In the genomic region with DNA sequence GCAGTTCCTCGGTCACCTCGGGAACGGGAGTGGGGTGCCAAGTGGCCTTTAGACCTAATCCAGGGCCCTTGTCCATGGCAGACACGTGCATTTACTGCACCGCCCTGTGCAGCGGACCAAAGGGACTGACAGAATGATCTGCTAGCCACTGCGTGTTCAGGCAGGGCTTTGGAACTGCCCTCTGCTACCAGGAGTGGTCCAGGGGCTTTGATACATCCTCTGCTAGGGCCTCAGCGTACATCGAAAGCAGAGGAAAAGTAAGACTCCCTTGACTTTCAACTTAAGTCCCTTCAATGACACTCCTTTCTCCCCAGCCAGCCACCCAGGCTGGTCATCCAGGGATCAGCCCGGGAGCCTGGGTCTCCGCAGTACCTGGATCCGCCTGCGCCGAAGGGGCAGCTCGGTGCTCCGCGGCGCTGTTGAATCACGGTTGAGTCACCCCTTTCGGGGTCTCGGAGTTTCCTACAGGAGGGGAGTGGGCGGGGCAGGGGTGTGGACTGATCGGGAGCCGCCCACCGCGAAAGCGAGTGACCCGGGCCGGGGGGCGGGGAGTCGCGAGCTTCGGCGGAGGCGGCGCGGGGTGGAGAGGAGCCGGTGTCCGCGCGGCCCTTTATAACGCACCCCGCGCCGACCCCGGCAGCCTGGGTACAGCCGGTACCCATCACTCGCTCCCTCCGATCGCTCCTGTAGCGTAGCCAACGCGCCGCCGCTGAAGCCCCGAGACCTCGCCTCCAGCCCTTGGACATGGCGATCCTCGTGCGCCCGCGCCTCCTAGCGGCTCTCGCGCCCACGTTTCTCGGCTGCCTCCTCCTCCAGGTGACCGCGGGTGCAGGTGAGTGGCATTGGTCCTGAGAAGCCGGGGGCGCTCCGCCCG, we compare ENCODE assay signal across 8 mouse cellular contexts. TPM values are rescaled to one million over a fixed set of nuclear protein-coding genes. Genes with fewer than 3 reads are reported as not detected.
DNase-seq lines count a peak whose midpoint lies in the region; ATAC-seq and TF ChIP-seq lines count a peak whose summit lies in the region.

TSS of gene F3 (plus strand) at position 567 of the 874 bp plus-strand sequence.

- peaks cover 22% of the 10 kb centered on the region for H3K4me1 ChIP-seq in embryonic facial prominence, embryonic 12.5 days
- H3K4me1 ChIP-seq in kidney, embryonic 14.5 days (ENCODE audit: control insufficient read depth, insufficient read depth, low read length), result peaks cover 14% of the 10 kb centered on the region
- peaks cover 3% of the 10 kb centered on the region; the same call in 1 of the 2 replicates for H3K4me1 ChIP-seq in midbrain, postnatal 0 days (ENCODE audit: insufficient read depth, low read length)

- H3K27me3 ChIP-seq in embryonic facial prominence, embryonic 12.5 days, result peaks cover 12% of the 10 kb centered on the region; the same call in 1 of the 2 replicates
- H3K27me3 ChIP-seq in kidney, embryonic 14.5 days (ENCODE audit: control insufficient read depth, insufficient read depth, low read length), result no peaks in the 10 kb centered on the region; the same call in 1 of the 2 replicates
- H3K27me3 ChIP-seq in midbrain, postnatal 0 days (ENCODE audit: insufficient read depth, low read length), result no peaks in the 10 kb centered on the region
- H3K27me3 ChIP-seq in splenic B cell, adult 2 months (ENCODE audit: control insufficient read depth, insufficient read depth, low read length, poor library complexity, severe bottlenecking), result no peaks in the 10 kb centered on the region; the same call in 1 of the 2 replicates

- DNase-seq in layer of hippocampus, adult 11-12 months (ENCODE audit: low spot score), result peak; percentile 73
- no peak for DNase-seq in layer of hippocampus, adult 9-10 months (ENCODE audit: low spot score)
- peak; percentile 70 to 82 for DNase-seq in heart, adult 9 months (ENCODE audit: low spot score in 2 of 2)
- peak; percentile 69 for DNase-seq in liver
- DNase-seq in midbrain, postnatal 0 days (ENCODE audit: low spot score), result peak; percentile 83
- peak; percentile 57 for DNase-seq in splenic B cell, adult 2 months (ENCODE audit: low read depth, low spot score)

- no peak within 1 kb of the TSS for H3K27ac ChIP-seq in embryonic facial prominence, embryonic 12.5 days
- peak within 1 kb of the TSS; percentile 43; the same call in 1 of the 2 replicates for H3K27ac ChIP-seq in kidney, embryonic 14.5 days (ENCODE audit: low read depth, low read length)
- peak within 1 kb of the TSS; percentile 68 for H3K27ac ChIP-seq in midbrain, postnatal 0 days (ENCODE audit: low read depth, low read length)

- peak within 1 kb of the TSS; percentile 52 for H3K9ac ChIP-seq in embryonic facial prominence, embryonic 12.5 days
- H3K9ac ChIP-seq in kidney, embryonic 14.5 days (ENCODE audit: low read depth, low read length), result peak within 1 kb of the TSS; percentile 62
- peak within 1 kb of the TSS; percentile 75 for H3K9ac ChIP-seq in midbrain, postnatal 0 days (replicated peaks; ENCODE audit: low read length, poor library complexity, severe bottlenecking)

- no peaks in the 10 kb centered on the region for H3K9me3 ChIP-seq in embryonic facial prominence, embryonic 12.5 days
- no peaks in the 10 kb centered on the region for H3K9me3 ChIP-seq in kidney, embryonic 14.5 days (ENCODE audit: control insufficient read depth, low read length)
- no peaks in the 10 kb centered on the region for H3K9me3 ChIP-seq in midbrain, postnatal 0 days (ENCODE audit: low read length)

- no peaks in the 10 kb centered on the region for H3K36me3 ChIP-seq in embryonic facial prominence, embryonic 12.5 days
- no peaks in the 10 kb centered on the region for H3K36me3 ChIP-seq in kidney, embryonic 14.5 days (ENCODE audit: control insufficient read depth, insufficient read depth, low read length)
- no peaks in the 10 kb centered on the region for H3K36me3 ChIP-seq in midbrain, postnatal 0 days (ENCODE audit: insufficient read depth, low read length)
- H3K36me3 ChIP-seq in splenic B cell, adult 2 months (ENCODE audit: control insufficient read depth, insufficient read depth, low read length, poor library complexity, severe bottlenecking), result no peaks in the 10 kb centered on the region

- ATAC-seq in embryonic facial prominence, embryonic 12.5 days (ENCODE audit: insufficient number of reproducible peaks, insufficient read depth, low FRiP score, low TSS enrichment), result peak; percentile 89
- ATAC-seq in kidney, embryonic 14.5 days (ENCODE audit: low FRiP score, low TSS enrichment), result peak; percentile 93
- ATAC-seq in midbrain, postnatal 0 days (ENCODE audit: low FRiP score), result peak; percentile 85

- peak within 1 kb of the TSS; percentile 87 for H3K4me2 ChIP-seq in embryonic facial prominence, embryonic 12.5 days (replicated peaks)
- peak within 1 kb of the TSS; percentile 75 for H3K4me2 ChIP-seq in kidney, embryonic 14.5 days (replicated peaks; ENCODE audit: low read depth, low read length)
- H3K4me2 ChIP-seq in midbrain, postnatal 0 days (ENCODE audit: low read depth, low read length, poor library complexity, severe bottlenecking), result peak within 1 kb of the TSS; percentile 71

- peak; percentile 79 for TF ChIP-seq CTCF in midbrain, postnatal 0 days (IDR thresholded peaks at IDR 0.05)

- H3K4me3 ChIP-seq in embryonic facial prominence, embryonic 12.5 days, result peak within 1 kb of the TSS; percentile 65
- H3K4me3 ChIP-seq in kidney, embryonic 14.5 days (ENCODE audit: low read length), result peak within 1 kb of the TSS; percentile 61
- peak within 1 kb of the TSS; percentile 70 for H3K4me3 ChIP-seq in midbrain, postnatal 0 days (ENCODE audit: low read depth, low read length)

- WGBS in embryonic facial prominence, embryonic 12.5 days, result under 1% methylated on average over 63 of the region's 73 CpGs
- under 1% methylated on average over 70 of the region's 73 CpGs for WGBS in kidney, embryonic 14.5 days
- under 1% methylated on average over 57 of the region's 73 CpGs for WGBS in midbrain, postnatal 0 days

RNA-seq across cellular contexts. Expression of gene F3, which starts in this region (rescaled TPM):
- polyA plus RNA-seq in embryonic facial prominence, embryonic 12.5 days (2016; fragmentation: Nextera tagmentation; extraction: Ambion mirVana), result 15.2 and 15.3 TPM in 2 replicates
- 16.6 and 19.3 TPM in 2 replicates for polyA plus RNA-seq in kidney, embryonic 14.5 days (2014; fragmentation: Nextera tagmentation; extraction: Ambion mirVana)
- total RNA-seq in midbrain, postnatal 0 days (2014; rRNA removed), result 12.6 and 15.6 TPM in 2 replicates
- 16.5 and 16.7 TPM in 2 replicates for polyA plus RNA-seq in midbrain, postnatal 0 days (2015; fragmentation: Nextera tagmentation; extraction: Ambion mirVana)
